Mouse (Mus musculus) v-Abl transformed pro-B cells (cell line): ENCODE data around the gene Olfr692.
"Not testable (repeated sequence)": the region's sequence is repeated elsewhere in the genome, so short reads cannot be mapped to it uniquely, and the experiment has no call there.

Source experiments
- in situ Hi-C, 2 experiments: fragments of 400-800 bp; cut with MboI; formaldehyde crosslinking; loops; one replicate each; pipeline ENCODE4 v1.15.1; 2025; ENCODE audit not compliant: unreplicated experiment in 2 of 2

The Olfr692 gene

GRCm38 (mm10) chr7:105367930-105368329 is at the start of gene Olfr692:
TSS of gene Olfr692 (plus strand) at chr7:105368230.
- in situ Hi-C loops: no loop called here

- in situ Hi-C loops: no loop called here
Observed at GRCm38 (mm10) chr7:105325302-105325701, 42.7 kb upstream of the Olfr692 start.

GRCm38 (mm10) chr7:105334004-105334403 is 34.0 kb upstream of the Olfr692 start, which contains the start of gene Olfr690:
TSS of gene Olfr690 (minus strand) at chr7:105334104.
- in situ Hi-C loops: no loop called here

DNA sequence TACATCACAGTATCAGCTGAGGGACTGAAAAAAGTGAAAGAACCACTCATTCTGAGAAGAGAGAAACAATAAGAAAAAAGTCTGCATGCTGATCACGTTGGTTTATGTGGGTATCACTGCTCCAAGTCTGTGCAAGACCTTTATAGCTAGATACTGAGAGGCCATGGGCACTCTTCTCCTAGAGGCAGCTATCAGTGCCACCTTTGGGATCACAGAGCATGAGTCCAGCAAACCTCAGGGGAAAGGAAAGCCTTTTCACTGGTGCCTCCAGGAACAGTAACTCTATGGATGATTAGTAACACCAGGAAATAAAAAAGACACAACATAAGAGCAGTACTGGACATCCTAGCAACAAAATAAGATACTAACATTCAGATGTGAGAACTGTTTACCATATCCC is 25.9 kb upstream of the Olfr692 start, which contains the start of gene Olfr691:
Olfr691 (minus strand) TSS at position 101 of the 400 bp plus-strand sequence.
- in situ Hi-C loops: no loop called here

GRCm38 (mm10) chr7:105342752-105343151 is 25.3 kb upstream of the Olfr692 start:
- in situ Hi-C loops: no loop called here

- in situ Hi-C loops: not testable (repeated sequence)
Observed at GRCm38 (mm10) chr7:105356064-105356463, 12.0 kb upstream of the Olfr692 start.

GRCm38 (mm10) chr7:105356487-105356886 is 11.5 kb upstream of the Olfr692 start:
- in situ Hi-C loops: not testable (repeated sequence)

- in situ Hi-C loops: no loop called here
Observed at GRCm38 (mm10) chr7:105361713-105362112, 6.3 kb upstream of the Olfr692 start.

DNA sequence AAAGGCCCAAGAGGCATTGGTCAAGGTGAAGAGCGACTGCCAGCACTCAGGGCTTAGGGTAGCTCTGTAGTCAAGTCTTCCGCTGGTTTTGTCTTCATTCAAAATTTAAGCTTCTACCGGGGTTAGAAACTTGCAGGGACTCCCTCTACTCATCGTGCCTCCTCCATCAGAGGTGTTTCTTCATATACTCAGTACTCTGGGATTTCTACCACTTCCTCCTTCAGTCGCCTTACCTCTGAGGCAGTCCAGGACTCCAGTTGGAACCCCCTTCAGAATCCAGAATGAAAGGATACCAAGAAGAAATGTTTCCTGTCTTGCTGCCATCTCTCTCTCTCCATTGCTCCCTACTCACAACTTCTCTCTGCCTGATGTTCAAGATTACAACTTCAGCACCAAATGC is 762 bp upstream of the Olfr692 start:
- in situ Hi-C loops: no loop called here

DNA sequence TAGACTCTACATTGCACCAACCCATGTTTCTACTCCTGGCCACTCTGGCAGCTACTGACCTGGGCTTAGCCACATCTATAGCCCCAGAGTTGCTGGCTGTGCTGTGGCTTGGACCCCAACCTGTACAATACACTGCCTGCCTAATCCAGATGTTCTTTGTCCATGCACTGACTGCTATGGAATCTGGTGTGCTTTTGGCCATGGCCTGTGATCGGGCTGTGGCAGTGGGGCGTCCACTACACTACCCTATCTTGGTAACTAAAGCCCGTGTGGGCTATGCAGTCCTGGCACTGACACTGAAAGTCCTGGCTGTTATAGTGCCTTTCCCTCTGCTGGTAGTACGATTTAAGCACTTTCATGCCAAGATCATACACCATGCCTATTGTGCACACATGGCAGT is 491 bp downstream of the Olfr692 start:
- in situ Hi-C loops: no loop called here

DNA sequence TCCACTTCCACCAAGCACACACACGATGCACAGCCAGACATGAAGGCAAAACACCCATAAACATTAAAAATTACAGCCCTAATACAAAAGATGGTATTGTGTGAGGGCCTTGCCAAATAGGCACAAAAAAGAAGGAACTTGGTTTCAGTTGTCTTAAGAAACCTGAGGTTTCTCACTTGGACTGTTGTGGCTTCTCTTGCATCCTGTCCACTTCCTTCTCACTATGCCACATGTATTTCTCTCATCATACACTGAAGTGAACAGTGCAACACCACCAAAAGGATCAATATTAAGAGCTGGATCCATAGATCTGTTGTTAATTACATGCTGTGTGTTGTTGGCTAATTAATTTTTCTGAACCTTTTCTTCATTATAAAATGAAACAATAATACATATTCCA is 4.9 kb downstream of the Olfr692 start:
- in situ Hi-C loops: no loop called here

DNA sequence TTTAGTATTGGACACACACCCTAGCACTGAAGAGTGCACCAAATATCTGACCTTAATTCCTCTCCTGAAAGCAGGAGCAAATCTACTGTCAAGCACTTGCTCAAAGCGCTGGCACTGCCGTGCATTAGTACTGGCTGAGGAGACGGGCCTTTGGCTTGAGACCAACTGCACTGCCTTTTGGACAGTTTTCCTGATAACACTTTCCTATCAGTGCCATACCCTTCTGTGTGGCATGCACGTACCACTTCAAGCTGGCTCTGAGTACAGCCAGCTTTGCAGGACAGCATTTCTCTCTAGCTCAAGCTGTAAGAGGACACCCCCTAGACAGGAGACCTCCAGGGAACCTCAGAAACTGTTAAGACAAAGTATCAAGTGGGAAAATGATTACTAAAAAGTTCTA is 5.5 kb downstream of the Olfr692 start:
- in situ Hi-C loops: no loop called here

DNA sequence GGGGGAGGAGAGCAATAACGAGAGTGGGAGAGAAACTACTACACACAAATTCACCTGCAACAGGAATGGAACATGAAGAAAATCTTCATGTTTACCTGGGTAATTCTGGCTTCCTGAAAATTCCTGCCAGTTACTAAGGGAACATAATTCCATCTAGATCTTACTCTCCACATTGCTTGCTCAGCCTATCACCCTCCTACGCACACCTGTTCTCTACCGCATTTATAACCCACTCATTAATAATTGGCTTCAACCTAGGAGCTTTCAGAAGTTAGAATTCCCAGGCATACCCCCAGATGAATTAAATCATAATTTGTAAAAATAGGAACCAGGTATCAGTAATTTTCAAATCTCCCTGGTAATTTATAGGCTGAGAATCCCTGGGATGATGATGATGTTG is 5.9 kb downstream of the Olfr692 start:
- in situ Hi-C loops: no loop called here

GRCm38 (mm10) chr7:105374866-105375265 is 6.8 kb downstream of the Olfr692 start, which contains the start of gene Gm5901:
TSS of gene Gm5901 (plus strand) at chr7:105375038.
- in situ Hi-C loops: loop anchor here in 1 of 2 experiments (25.0 kb wide), 2 partner anchors 862 to 1188 kb away; partner anchors contain the start of genes Olfr648 and Olfr649

DNA sequence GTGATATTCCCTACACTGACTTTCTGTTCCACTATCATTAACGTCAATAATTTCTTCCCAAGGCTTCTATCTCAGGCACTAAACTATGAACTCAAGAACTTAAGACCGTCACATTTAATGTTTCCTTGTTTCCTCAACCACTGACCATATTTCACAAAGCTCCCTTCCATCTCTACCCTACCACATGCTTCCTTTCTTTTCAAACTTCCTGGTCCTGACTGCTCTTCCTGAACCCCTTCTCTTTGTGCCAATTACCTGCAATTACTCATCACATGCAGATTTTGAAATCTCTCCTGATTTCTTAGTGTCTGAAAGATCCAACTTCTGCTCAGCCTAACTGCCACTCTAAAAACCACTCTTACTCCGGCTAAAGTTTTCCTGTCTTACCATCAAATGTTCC is 12.3 kb downstream of the Olfr692 start:
- in situ Hi-C loops: loop anchor here in 1 of 2 experiments (25.0 kb wide), 2 partner anchors 857 to 1193 kb away; partner anchors contain the start of genes Olfr648 and Olfr649

DNA sequence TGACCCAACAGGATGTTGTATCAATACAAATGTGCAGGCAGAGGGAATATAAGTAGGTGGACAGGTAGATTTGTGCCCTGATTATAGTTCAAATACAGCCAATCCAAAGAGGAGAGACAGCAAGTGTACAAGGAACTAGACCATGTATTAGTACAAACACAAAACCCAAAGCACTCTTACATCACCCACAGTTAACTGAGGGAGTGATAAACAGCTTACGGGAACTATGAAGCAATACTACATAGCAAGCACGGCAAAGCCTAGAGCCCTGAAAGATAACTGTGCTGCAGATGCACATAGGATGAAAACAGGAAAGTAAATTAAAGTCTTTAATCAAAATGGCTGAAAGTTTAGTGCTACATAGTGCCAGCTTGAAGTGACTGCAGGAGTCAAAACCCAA is 19.7 kb downstream of the Olfr692 start:
- in situ Hi-C loops: loop anchor here in 1 of 2 experiments (25.0 kb wide), 2 partner anchors 850 to 1200 kb away; partner anchors contain the start of genes Olfr648 and Olfr649

DNA sequence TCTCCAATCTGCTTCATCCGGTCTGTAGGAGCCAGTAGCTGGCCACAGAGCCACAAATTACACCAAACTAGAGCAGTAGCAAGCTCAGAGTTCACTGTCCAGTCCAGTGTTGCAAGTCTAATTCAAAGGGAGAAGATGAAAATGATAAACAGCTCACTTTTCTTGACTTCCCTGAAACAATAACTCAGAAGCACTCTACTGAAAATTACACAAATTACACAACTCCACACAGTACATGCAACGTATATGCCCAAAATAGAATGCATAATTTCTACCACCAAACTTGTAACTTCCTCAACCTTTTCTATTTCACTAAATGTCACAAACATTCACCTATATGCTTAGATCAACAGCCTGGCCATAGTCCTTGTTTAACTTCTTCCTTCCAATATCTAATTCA is 22.2 kb downstream of the Olfr692 start:
- in situ Hi-C loops: loop anchor here in 1 of 2 experiments (25.0 kb wide), 2 partner anchors 847 to 1203 kb away; partner anchors contain the start of genes Olfr648 and Olfr649

DNA sequence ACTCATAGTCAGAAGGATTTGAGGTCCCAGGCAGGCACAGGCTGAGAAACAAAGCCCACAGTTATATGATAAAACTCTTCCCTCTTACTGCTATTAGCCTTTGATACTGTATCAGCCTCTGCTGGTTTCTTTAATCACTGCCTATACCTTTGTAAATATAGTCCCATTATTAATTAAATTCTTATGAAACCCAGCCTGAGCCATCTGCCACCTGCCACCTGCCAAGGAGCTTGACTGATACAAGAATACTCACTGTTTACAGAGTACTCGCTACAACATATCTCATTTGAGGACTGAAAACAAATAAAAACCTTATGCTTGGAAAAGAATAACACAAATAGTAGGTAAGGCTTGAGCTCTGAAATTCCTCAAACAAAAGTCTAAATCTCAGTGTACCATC is 26.6 kb downstream of the Olfr692 start:
- in situ Hi-C loops: loop anchor here in 1 of 2 experiments (25.0 kb wide), 2 partner anchors 843 to 1207 kb away; partner anchors contain the start of genes Olfr648 and Olfr649

DNA sequence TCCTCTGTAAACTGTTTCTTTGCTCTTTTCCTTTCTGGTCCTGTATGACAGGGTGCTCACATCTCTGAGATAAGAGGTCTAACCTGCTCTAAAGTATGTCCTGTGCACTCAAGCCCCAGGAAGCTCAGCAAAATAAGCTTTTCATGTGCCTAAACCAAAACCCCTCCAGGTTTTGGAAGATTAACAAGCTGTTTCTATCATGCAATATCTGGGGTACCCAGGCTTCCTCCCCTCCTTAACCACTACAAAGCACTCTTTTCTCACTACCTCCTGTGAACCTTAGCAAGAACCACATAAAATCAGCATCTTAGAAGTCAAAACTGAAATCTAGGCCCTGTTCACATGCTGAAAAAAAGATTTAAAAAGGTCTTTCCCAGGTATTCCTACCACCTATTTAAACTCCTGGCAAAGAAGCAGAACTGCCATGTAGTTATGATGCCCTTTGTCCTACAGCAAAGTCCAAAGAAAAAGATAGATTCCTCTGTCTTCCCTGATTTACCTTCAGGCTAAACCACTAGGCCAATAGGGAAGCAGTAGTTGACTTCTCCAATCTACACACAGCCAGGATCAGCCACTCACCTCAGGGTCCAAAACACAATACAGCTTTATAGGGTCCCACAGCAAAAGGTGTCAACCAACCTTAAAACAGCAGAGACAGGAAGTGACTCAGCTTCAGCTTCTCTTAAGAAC is 27.2 kb downstream of the Olfr692 start:
- in situ Hi-C loops: loop anchor here in 1 of 2 experiments (25.0 kb wide), 2 partner anchors 842 to 1208 kb away; partner anchors contain the start of genes Olfr648 and Olfr649

GRCm38 (mm10) chr7:105396126-105396525 is 28.1 kb downstream of the Olfr692 start:
- in situ Hi-C loops: loop anchor here in 1 of 2 experiments (25.0 kb wide), 2 partner anchors 841 to 1209 kb away; partner anchors contain the start of genes Olfr648 and Olfr649
